Mouse (Mus musculus) CD4-positive, CD25-positive, alpha-beta regulatory T cell, adult 9 weeks (primary cell): ENCODE data around the gene Rdh8. TPM values are rescaled to one million over a fixed set of nuclear protein-coding genes. Genes with fewer than 3 reads are reported as not detected.

Experiments
- polyA plus RNA-seq: library from polyadenylated mRNA; unstranded; fragments of 100-300 nt; shearing (Covaris generic); gene quantifications from one replicate; pipeline ENCODE4 v1.2.1, GENCODE M21; 2017

Rdh8 gene
- not detected for polyA plus RNA-seq

DNA sequence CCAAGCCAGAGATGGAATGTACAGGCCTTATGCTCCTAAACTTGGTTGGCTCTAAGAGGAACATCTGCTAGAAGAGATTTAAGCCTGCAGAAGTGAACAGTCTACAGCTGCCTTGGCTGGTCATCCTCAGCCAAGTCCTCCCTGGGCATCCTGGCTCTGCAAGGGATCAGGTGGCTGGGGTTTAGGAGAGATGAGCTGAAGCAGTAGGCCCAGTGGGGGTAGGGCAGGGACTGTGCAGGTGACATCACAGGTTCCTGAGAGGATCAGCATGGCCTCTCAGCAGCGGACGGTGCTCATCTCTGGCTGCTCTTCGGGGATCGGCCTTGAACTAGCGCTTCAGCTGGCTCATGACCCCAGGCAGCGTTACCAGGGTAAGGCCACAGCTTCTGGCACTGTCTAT lies at the start of gene Rdh8:
TSS of gene Rdh8 (plus strand) at position 268 of the 400 bp plus-strand sequence.

DNA sequence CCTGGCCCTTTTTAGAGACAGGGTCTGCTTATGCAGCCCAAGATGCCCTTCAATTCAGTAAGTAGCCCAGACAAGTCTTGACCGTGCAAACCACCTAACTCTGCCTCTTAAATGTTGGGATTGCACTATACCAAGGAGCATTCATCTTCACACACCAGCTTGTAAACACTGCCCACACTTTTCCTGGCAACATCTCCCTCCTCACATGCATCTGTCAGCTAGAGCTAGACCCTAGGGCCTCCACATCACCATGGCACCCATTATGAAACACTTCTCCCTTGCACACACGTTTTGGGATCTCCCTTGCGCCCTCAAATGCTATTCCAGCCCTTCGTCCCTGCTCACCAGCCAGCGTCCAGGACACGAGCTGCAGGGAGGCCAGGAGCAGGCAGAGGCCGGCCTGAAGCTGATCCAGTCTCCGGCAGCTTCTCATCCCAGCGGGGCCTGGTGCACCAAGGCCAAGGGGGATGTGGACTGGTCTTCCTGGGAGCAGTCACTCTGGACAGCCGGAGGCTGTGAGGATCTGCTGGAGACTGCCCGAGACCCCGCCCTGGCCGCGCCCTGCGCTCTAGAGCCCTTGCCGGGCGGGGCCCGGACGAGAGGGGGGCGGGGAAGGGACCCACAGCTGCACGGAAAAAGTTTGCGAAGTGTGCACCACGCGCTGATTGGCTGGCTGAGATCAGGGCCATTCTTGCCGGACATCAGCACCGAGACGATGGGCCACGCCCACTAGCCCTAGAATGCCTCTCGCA lies 3.6 kb upstream of the Rdh8 start, which contains the start of gene Col5a3:
TSS of gene Col5a3 (minus strand) at position 547 of the 752 bp plus-strand sequence.

GRCm38 (mm10) chr9:20868448-20869001 lies 50.2 kb downstream of the Rdh8 start, which contains the start of gene A230050P20Rik:
TSS of gene A230050P20Rik (plus strand) at chr9:20868642.

Other genes starting within 250 kb of the Rdh8 start
- 17.4 TPM for gene Zfp846, start 237.2 kb upstream of the Rdh8 start, polyA plus RNA-seq
- gene Ubl5, start 175.6 kb upstream of the Rdh8 start, polyA plus RNA-seq: 408 TPM
- gene Fbxl12, start 173.7 kb upstream of the Rdh8 start, polyA plus RNA-seq: 63.2 TPM
- gene Pin1, start 166.4 kb upstream of the Rdh8 start, polyA plus RNA-seq: 32.5 TPM
- 1.4 TPM for gene Olfm2, start 72.2 kb upstream of the Rdh8 start, polyA plus RNA-seq
- 0.24 TPM for gene Col5a3, start 3.4 kb upstream of the Rdh8 start, polyA plus RNA-seq
- 46.9 TPM for gene A230050P20Rik, start 50.1 kb downstream of the Rdh8 start, polyA plus RNA-seq
- gene Angptl6, start 61.2 kb downstream of the Rdh8 start, polyA plus RNA-seq: 0.41 TPM
- 88.4 TPM for gene Ppan, start 69.7 kb downstream of the Rdh8 start, polyA plus RNA-seq
- gene Eif3g, start 80.1 kb downstream of the Rdh8 start, polyA plus RNA-seq: 305 TPM
- 96.2 TPM for gene Dnmt1, start 141.4 kb downstream of the Rdh8 start, polyA plus RNA-seq
- 21.2 TPM for gene S1pr2, start 158.3 kb downstream of the Rdh8 start, polyA plus RNA-seq
- gene Mrpl4, start 184.2 kb downstream of the Rdh8 start, polyA plus RNA-seq: 138 TPM
- 113 TPM for gene Icam1, start 197.5 kb downstream of the Rdh8 start, polyA plus RNA-seq
- 2.6 TPM for gene Icam4, start 210.9 kb downstream of the Rdh8 start, polyA plus RNA-seq
- gene Icam5, start 213.6 kb downstream of the Rdh8 start, polyA plus RNA-seq: 0.84 TPM
- 0.36 TPM for gene Zglp1, start 248.6 kb downstream of the Rdh8 start, polyA plus RNA-seq